Mouse (Mus musculus) right cerebral cortex, adult 2 months (tissue): ENCODE results near the gene Bcl9l.
A peak's percentile ranks its signal among the peaks of the same experiment; 100 is the strongest.

Experiments
- DNase-seq, 2 experiments: peaks; one replicate each; pipeline ENCODE4 v3.0.0; 2021 to 2022; ENCODE audit warnings: low spot score in 2 of 2

The Bcl9l gene

GRCm38 (mm10) chr9:44497624-44498377 lies 15.2 kb downstream of the Bcl9l start:
- no peak for DNase-seq

GRCm38 (mm10) chr9:44498421-44499355 lies 16.1 kb downstream of the Bcl9l start:
- peak; percentile 48 to 65 for DNase-seq

- no peak for DNase-seq
Measured at GRCm38 (mm10) chr9:44499356-44500162, 16.9 kb downstream of the Bcl9l start.

- no peak for DNase-seq
Measured at GRCm38 (mm10) chr9:44500163-44500533, 17.5 kb downstream of the Bcl9l start.

GRCm38 (mm10) chr9:44500638-44501175 lies 18.1 kb downstream of the Bcl9l start:
- no peak for DNase-seq

- DNase-seq, result no peak
Measured at GRCm38 (mm10) chr9:44501206-44501879, 18.7 kb downstream of the Bcl9l start.

- DNase-seq, result peak; percentile 90 to 91
Measured at GRCm38 (mm10) chr9:44502006-44502405, 19.4 kb downstream of the Bcl9l start.

GRCm38 (mm10) chr9:44504893-44505823 lies 22.5 kb downstream of the Bcl9l start:
- DNase-seq, result no peak

GRCm38 (mm10) chr9:44505824-44506467 lies 23.3 kb downstream of the Bcl9l start:
- no peak for DNase-seq

- DNase-seq, result no peak
Measured at GRCm38 (mm10) chr9:44506566-44506965, 23.9 kb downstream of the Bcl9l start.

GRCm38 (mm10) chr9:44507345-44507744 lies 24.7 kb downstream of the Bcl9l start:
- DNase-seq, result no peak

GRCm38 (mm10) chr9:44508124-44508619 lies 25.5 kb downstream of the Bcl9l start:
- no peak for DNase-seq

GRCm38 (mm10) chr9:44508721-44509486 lies 26.3 kb downstream of the Bcl9l start:
- DNase-seq, result no peak

- DNase-seq, result peak; percentile 84 to 85
Measured at GRCm38 (mm10) chr9:44509487-44510354, 27.1 kb downstream of the Bcl9l start.

- no peak for DNase-seq
Measured at GRCm38 (mm10) chr9:44510355-44510871, 27.8 kb downstream of the Bcl9l start.

GRCm38 (mm10) chr9:44510872-44511601 lies 28.4 kb downstream of the Bcl9l start:
- no peak for DNase-seq
